Mouse (Mus musculus): ENCODE data around the gene Otud7a. TPM values are rescaled to one million over a fixed set of nuclear protein-coding genes. Genes with fewer than 3 reads are reported as not detected.
A peak's percentile ranks its signal among the peaks of the same experiment; 100 is the strongest.

Gene Otud7a
- polyA plus RNA-seq, 1 experiment from 2014 or later = 0.13 TPM

DNA sequence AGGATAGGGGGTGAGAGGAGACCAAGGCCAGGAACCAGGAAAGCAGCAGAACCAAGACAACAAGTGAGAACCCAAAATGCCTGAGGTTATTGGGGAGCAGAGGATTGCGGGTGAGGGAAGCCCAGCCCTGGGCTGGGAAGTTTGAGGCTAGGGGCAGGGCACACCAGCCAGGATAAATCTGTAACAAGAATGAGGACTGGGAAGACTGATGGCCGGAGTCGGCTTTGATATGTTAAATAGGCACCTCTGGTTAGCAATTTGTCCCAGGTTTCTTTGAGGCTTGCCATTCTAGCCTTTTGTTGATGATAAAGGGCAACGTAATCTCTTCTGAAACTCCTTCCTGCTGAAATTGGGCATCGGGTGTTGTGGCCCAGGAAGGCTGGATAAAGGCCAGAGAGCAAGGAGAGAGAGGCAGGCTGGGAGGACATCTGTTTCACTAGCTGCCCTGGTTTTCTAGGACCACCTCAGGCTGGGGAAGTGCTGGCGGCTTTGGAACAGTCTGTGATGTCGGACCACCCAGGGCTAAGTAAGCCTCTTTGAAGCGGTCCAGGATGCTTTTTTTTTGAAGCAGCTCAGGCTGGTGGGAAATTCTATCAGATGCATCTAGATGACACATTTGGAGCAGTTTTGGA lies 351.6 kb downstream of the Otud7a start:
- Histone ChIP-seq H3K9ac (no peak overlapping the region), H3K9me3 (ENCODE audit: low read depth, low read length) (no peaks in the 10 kb centered on the region), H3K4me1 (ENCODE audit: insufficient read depth) (no peaks in the 10 kb centered on the region), H3K36me3 (ENCODE audit: insufficient read depth) (no peaks in the 10 kb centered on the region), H3K27ac (ENCODE audit: low read depth) (no peak overlapping the region), H3K4me2 (no peak overlapping the region), H3K4me3 (ENCODE audit: low read depth, low read length) (no peak overlapping the region), H3K27me3 (ENCODE audit: insufficient read depth, low read length) (no peaks in the 10 kb centered on the region)
- ATAC-seq (ENCODE audit: insufficient read depth) (no peak; the same call in 1 of the 2 replicates), DNase-seq (peak; percentile 37)
- TF ChIP-seq CTCF (IDR thresholded peaks at IDR 0.05; ENCODE audit: low read depth) = no peak
- WGBS = 28% methylated on average over 8 of the region's 8 CpGs

DNA sequence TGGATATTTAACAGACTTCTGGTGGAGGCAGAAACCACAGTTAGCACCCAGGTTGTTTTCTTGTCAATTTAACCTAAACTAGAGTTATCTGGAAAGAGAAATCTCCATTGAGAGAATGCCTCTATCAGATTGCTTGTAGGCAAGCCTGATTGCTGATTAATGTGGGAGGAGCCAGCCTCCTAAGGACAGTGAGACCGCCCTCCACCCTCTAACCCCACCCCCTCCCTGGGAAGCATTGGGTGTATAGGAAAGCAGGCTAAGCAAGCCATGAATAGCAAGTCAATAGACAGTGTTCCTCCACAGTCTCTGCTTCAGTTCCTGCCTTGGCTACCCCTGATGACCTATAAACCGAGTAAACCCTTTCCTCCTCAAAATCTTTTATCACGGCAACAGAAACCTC lies 353.9 kb downstream of the Otud7a start:
- no peaks in the 10 kb centered on the region for H3K9me3 ChIP-seq (ENCODE audit: low read depth, low read length)
- no peak overlapping the region for H3K9ac ChIP-seq
- H3K27me3 ChIP-seq (ENCODE audit: insufficient read depth, low read length) = no peaks in the 10 kb centered on the region
- H3K36me3 ChIP-seq (ENCODE audit: insufficient read depth) = no peaks in the 10 kb centered on the region
- ATAC-seq (ENCODE audit: insufficient read depth) (no peak), DNase-seq (no peak)
- WGBS = 83% methylated on average over 3 of the region's 3 CpGs
- H3K4me1 ChIP-seq (ENCODE audit: insufficient read depth) = no peaks in the 10 kb centered on the region
- no peak for TF ChIP-seq CTCF (IDR thresholded peaks at IDR 0.05; ENCODE audit: low read depth)
- no peak overlapping the region for H3K4me2 ChIP-seq
- H3K4me3 ChIP-seq (ENCODE audit: low read depth, low read length) = no peak overlapping the region
- H3K27ac ChIP-seq (ENCODE audit: low read depth) = no peak overlapping the region

DNA sequence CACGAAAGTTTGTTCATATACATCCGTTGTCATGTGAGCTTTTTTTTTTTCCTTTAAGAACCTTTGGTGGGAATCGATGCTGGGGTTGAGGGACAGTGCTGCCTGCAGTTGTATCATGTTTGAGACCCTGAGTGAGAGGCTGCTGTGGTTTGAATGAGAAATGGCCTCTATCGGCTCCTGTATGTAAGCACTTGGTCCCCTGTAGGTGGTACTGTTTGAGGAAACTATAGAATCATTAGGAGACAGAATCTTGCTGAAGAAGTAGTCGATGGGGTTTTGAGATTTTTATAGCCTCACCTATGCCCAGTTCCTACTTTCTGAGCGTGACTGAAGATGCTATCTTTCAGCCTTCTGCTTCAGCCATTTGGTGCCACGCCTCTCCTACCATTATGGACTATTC lies 354.8 kb downstream of the Otud7a start:
- no peak overlapping the region for H3K27ac ChIP-seq (ENCODE audit: low read depth)
- no peaks in the 10 kb centered on the region for H3K4me1 ChIP-seq (ENCODE audit: insufficient read depth)
- no peak for DNase-seq
- 86% methylated on average over 7 of the region's 7 CpGs for WGBS
- no peak for TF ChIP-seq CTCF (IDR thresholded peaks at IDR 0.05; ENCODE audit: low read depth)
- ATAC-seq (ENCODE audit: insufficient read depth) = no peak
- H3K36me3 ChIP-seq (ENCODE audit: insufficient read depth) = no peaks in the 10 kb centered on the region
- H3K9me3 ChIP-seq (ENCODE audit: low read depth, low read length) = no peaks in the 10 kb centered on the region
- no peaks in the 10 kb centered on the region for H3K27me3 ChIP-seq (ENCODE audit: insufficient read depth, low read length)
- H3K4me3 ChIP-seq (ENCODE audit: low read depth, low read length) = no peak overlapping the region
- H3K9ac ChIP-seq = no peak overlapping the region
- H3K4me2 ChIP-seq = no peak overlapping the region

DNA sequence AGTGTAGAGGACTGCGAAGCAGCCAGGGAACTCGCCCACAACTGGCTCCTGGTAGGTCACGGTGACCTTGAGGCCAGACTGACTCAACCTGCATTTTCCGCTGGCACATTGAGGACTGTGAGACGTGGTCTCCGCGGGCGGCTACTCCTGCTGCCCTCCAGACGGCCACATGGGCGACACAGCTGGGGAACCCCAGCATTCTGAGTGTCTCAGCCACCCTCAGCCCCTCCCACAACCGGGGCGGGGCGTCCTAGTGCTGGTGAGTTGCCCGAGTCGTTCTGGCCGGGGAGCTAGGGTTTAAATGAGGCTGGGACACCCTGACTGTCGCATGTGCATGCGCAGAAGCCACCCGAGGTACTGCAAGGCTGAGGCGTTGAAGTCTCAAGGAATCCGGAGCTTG lies 358.2 kb downstream of the Otud7a start:
- no peak overlapping the region for H3K4me2 ChIP-seq
- H3K36me3 ChIP-seq (ENCODE audit: insufficient read depth) = no peaks in the 10 kb centered on the region
- no peak for TF ChIP-seq CTCF (IDR thresholded peaks at IDR 0.05; ENCODE audit: low read depth)
- no peak overlapping the region for H3K9ac ChIP-seq
- no peak overlapping the region for H3K27ac ChIP-seq (ENCODE audit: low read depth)
- ATAC-seq (ENCODE audit: insufficient read depth) = no peak
- no peaks in the 10 kb centered on the region for H3K27me3 ChIP-seq (ENCODE audit: insufficient read depth, low read length)
- H3K4me3 ChIP-seq (ENCODE audit: low read depth, low read length) = no peak overlapping the region
- WGBS = 89% methylated on average over 21 of the region's 21 CpGs
- H3K9me3 ChIP-seq (ENCODE audit: low read depth, low read length) = no peaks in the 10 kb centered on the region
- no peaks in the 10 kb centered on the region for H3K4me1 ChIP-seq (ENCODE audit: insufficient read depth)
- no peak for DNase-seq

Other genes with a start within 250 kb of the Otud7a start
- 0.50 and 1.0 TPM in 2 replicates for gene Chrna7, start 232.2 kb upstream of the Otud7a start, polyA plus RNA-seq (2014; fragmentation: Nextera tagmentation; extraction: Ambion mirVana)